Mouse (Mus musculus) left cerebral cortex, adult 8-10 months (tissue): ENCODE results near the gene Slc22a20. TPM values are rescaled to one million over a fixed set of nuclear protein-coding genes. Genes with fewer than 3 reads are reported as not detected.

ENCODE experiments used
- DNase-seq, 2 experiments: peaks; one replicate each; pipeline ENCODE4 v3.0.0; 2022; ENCODE audit warnings: low spot score in 2 of 2
- total RNA-seq, 4 experiments: library from RNA; stranded (reverse); gene quantifications; 2 replicates each; pipeline ENCODE4 v1.2.4; 2022

The Slc22a20 gene
- total RNA-seq, 4 experiments from 2014 or later, result not detected

DNA sequence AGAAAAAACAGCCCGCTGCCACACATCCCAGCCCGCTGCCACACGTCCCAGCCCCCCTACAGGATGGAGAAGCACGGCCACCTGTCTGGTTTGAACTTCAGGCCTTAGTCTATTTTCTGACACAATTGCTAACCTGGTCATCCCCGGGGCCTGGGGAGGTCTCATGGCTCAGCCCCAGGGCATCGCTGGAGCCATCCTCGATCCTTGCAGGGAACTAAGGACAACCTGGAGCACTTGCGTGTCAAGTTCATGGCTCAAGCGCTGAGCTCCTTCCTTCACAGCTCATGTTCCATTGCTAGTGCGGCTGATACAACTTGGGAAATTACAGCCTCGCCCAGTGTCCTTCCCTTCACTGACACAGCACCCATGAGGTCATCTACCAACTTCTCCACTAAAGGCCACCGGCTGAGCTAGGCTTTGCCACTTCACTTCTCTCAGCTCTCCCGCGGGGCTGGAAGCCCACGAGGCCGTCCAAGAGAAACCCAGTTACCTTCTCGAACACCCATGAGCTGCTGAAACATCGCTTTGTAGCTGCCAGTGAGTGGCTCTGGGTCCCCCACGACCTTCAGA, 32.7 kb downstream of the Slc22a20 start:
- no peak for DNase-seq

DNA sequence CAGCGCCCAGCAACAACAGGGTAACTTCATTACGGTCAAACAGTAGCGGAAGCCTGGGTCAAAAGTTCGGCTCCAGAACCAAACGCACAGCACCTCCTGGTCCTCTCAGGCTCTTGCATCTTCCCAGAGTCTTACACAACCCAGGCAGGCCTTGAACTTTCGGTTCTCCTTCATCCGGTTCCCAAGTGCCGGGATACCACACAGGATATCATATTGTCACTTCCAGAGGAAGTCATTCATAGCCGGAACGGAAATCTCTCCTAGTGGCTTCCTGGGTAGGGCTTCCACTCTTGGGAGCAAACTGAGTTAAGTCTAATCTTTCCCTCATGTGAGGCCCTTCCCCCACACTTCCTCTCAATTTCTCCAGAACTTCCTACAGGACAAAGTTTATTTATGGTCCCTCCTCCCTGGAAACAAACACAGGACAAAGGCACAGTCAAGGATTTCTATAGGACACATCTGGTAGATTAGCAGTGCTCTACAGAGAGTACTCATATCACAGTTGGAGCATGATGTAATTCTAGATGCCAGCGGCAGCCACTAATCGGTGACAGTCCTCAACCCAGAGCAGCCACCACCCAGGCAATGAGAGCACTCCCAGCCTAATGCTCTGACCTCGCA, 33.8 kb downstream of the Slc22a20 start:
- DNase-seq, result no peak

DNA sequence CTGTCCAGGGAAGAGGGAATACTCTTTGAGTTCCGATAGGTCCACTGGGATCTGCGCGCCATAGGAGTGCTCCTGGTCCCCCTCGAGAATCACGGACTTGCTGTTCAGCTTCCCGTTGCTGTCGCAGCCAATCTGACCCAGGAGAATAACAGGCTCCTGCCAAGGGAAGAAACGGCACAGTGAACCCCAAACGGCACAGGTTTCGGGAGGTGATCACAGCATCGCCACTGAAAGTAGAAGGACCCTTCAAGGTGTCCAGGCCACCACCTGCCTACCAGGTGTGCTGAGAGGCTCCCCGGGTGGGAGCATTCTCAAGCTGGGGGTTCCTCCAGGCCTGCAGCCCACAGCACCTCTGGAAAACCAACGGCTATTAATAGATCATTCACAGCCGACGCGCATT, 34.3 kb downstream of the Slc22a20 start:
- DNase-seq, result no peak

DNA sequence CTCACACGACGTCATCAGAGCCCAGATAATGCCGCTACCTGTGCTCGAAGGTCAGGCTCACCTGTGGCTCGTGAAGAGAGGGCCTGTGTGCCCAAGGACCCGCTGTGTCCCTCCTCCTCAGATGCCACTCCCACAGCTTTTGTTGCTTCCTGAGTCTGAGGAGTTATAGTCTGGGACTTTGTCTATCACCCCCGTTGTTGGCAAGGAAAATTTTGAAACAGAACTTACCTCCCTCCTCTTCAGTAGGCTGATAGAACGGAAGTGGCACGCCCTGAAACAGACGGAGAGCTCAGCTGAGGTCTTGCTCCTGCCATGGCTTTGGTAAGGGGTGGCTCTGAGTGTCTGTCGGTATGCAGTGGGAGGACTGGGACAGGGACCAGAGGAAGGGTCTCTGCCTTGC, 35.7 kb downstream of the Slc22a20 start:
- DNase-seq, result no peak

DNA sequence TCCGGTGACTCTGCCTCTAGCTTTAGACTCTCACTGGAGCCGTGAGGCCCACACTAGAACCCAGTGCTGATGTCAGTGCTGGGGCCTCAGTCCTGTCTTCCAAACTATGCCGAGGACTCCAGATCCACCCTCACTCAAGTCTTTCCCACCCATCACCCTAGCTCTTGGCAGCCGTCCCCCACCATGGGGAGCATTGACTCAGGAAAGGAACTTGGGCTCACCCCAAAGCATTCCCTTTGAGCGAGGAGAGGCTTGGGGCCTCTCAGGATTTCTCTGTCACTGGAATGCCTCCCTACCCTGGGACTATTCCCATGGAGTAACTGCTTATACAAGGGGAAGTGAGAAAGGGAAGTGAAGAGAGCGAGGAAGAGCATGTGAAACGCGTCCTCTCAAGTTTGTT, 40.1 kb downstream of the Slc22a20 start:
- no peak for DNase-seq

DNA sequence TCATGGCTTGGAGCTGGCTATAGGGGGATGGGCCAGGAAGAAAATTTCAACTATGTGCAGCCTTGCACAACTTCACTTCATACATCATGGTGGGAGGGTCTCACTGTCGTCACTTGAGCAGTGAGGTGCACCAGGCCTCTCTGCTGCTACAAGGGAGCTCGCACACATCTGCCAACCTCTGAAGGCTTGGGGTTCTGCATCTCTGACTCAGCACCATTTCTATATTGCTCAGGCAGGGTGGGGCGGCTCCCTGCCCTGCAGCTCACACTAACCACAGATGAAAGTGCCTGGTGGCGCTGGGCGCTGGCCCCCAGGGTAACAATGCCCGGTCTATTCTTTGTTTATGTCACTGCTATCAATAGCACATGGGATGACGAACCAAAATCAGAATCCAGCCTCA, 40.9 kb downstream of the Slc22a20 start:
- peak in 1 of 2 experiments; percentile 63 for DNase-seq

DNA sequence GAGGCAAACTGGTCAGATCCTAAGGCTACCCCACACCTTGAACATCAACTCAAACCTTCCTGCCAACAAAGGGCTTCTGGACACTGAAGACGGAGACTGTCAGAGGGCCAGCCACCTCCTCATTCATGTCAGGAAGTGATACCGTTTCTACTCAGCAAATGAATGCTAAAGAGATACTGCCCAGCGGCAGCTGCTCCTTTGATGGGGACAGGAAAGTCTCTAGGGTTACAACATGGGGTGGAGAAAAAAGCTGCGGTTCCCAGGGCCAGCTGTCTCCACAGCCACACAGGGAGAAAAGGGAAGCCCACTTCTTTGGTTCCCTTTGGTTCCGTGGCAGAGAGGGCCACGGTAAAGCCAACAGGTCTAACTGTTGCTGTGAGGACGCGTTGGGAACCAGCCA, 41.8 kb downstream of the Slc22a20 start:
- no peak for DNase-seq

DNA sequence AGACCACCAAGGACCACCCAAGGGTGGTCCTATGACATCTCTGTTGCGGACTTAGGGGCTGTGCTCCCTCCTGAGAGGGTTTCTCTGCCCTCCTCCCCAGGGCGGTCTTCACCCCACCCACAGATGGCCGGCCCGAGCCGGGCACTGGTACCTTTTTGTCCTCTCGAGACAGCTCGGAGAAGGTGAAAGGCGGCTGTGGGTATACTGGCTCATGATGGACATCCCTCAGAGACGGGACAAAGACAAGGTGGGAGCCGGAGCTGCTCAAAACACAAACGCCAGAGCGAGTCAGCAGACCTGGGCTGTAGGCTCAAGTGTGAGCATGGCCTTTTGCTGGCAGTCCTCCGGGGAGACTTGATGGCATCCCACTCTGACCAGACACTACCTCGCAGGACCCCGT, 42.5 kb downstream of the Slc22a20 start:
- no peak for DNase-seq

DNA sequence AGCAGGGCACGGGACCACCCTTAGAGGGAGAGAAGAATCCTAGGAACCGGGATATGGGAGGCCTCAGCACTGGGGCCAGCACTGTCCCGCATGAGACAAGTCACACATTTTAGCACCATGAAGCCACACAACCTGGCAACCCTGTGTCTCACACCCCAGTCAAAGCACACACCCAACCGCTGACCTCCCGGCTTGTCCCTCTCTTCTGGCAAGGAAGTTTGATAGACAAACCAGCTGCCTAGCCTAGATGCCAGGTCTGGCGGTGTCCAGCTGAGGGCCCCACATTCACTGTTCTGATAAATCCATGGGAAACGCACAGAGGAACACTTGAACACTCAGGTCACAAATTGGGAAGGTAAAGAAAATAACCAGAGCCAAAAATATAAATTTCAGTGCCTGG, 43.4 kb downstream of the Slc22a20 start:
- DNase-seq, result no peak

DNA sequence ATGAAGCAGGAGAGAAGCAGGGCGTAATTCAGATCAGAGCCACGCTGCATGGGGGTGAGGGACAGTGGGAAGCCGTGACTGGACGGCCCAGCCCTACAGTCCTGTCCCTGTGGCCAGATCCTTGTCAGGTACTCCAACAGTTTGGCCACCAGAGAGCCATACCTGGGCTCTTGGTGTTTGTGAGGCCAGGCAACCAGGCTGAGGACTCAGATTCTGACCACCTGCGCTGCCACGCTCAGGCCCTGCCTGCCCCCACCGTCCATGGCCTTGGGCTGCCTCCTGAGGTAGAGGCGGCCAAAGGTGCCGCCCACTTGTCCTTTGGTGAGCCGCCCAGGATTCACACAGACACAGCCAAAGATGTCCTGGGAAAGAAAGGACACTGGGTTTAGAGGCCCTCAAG, 45.3 kb downstream of the Slc22a20 start:
- DNase-seq, result no peak

DNA sequence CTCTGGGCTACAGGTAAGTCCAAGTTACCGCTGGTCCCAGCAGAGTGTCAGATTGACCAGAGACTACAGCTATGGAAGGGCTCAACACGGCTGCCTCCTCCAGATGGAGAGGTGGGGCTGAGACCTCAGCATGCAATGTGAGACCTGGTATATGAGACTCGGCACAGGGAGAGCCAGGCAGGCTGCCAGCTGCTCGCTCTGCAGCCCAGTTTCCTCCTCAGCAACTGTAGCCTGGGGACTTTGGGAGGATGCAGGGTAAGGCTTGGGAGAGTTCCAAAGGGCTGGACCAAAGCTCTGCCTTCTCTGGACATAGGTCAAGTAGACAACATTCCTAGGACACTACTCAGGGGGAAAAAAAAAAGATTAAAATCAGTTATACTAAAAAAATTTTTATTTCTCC, 45.8 kb downstream of the Slc22a20 start:
- no peak for DNase-seq

DNA sequence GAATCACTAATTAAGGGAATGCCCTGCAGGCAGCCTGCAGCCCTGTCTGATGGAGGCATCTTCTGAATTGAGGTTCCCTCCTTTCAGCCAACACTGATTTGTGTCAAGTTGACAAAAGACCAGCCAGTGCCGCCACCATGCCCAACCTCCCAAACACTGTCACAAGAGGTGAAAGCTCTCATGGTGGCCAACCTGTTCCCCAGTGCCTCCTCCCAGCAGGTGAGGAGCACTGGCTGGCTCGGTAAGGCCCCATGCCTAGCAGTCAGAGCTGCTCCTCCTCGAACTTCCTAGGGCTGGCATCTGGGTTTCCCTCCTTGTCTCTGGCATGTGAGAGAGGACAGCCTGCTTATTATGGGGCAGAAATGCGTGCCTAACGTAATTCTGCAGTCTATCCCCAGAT, 46.2 kb downstream of the Slc22a20 start:
- DNase-seq, result no peak

DNA sequence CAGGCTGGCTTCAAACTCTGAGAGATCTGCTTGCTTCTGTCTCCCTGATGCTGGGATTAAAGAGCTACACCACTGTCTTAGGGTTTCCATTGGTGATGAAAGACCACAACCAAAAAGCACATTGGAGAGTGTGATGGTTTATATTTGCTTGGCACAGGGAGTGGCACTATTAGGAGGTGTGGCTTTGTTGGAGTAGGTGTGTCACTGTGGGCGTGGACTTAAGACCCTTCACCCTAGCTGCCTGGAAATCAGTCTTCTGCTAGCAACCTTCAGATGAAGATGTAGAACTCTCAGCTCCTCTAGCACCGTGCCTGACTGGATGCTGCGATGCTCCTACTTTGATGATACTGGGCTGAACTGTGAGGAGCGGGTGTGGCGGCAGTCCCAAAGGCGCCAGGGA, 47.4 kb downstream of the Slc22a20 start:
- no peak for DNase-seq

DNA sequence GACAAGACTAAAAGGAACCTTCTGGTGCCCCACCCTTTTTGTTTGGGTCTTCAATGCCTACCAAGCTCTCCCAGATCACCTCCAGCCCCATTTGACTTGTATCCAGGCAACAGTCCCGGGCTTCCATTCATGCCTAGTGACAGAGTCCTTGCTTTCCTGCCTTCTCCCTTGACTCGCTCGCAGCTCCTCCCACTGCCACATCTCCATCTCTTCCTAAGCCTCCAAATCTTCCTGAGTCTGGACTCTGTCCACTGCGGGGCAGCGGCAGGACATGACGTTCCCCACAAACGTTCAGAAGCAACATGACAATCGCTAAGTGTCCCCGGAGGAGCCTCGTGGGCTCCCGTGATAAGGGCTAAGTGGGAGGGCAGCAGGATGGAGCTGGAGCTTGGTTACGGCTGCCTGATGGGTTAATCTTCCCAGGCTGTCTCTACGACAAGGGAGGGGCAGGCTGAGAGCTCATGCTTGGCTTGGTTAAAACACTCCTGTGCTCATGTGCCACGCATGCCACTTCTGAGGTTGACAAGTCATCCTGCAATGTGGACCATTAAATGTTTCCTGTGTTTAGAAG, 48.0 kb downstream of the Slc22a20 start:
- DNase-seq, result no peak

DNA sequence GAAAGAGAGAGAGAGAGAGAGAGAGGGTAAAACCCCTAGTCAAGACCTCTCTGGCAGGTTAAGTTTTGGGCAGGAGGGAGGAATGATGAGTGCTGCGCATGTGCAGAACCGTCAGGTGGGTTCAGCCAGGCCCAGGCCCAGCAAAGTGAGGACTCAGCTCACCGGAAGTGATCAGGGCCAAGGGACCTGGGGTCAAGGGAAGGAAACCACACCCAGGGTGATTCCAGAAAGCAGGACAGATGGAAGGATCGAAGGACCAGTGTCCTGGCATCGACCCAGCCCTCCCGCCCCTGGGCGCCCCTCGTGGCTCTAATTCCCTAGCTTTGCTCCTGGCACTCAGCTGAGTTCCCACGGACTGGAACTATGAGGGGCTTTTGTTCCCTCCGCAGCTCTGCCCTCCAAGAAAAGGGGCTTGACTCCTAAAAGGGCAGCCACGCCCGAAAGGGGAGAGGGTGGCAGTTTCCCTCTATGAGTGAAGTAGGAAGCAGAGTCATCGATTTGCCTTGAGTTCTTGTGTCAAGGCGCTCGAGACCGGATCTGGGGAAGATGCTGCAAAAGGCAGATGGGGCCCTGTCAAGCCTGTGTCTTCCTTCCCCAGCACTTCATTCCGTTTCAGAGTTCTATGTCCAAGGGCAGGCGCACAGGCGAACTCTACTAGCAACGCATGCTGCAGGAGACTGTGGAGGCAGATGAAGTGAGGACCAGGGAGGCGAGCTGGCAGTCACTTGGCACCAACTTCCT, 48.7 kb downstream of the Slc22a20 start:
- no peak for DNase-seq

DNA sequence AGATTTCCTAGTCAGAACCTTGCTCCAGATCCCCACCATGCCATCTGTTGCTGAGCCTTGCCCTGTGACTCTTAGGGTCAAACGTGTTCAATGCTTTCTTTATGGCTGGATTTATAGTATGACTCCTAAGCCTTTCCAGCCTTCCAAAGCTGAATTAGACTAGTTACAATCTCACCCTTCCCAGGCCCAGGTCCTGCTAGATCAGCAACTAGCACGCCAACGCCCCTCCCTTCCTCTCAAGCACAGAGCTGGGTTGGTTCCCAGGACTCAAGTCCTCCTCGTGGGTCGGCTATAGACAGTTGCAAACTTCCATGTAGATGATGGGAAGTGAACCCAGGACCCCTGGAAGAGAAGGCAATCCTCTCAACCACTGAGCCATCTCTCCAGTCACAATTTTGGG, 50.3 kb downstream of the Slc22a20 start:
- no peak for DNase-seq

DNA sequence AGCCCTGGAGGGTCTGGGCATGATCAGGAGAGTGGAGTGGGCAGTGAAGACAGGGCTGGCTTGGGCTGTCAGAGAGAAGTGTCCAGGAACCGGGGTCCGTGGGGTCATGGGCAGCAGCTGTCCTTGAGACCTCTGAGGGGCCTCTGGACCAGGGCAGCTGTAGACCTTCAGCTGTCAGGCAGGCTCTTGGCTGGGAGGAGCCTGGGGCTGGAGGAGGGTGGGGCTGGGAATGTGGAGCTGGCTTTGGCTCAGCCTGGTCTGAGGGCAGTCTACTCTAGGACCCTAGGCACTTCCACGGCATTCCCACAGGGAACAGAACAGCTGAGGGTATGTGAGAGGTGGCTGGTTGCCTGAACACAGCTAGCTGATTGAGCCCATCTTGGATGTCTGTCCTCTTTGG, 50.7 kb downstream of the Slc22a20 start:
- DNase-seq, result no peak

DNA sequence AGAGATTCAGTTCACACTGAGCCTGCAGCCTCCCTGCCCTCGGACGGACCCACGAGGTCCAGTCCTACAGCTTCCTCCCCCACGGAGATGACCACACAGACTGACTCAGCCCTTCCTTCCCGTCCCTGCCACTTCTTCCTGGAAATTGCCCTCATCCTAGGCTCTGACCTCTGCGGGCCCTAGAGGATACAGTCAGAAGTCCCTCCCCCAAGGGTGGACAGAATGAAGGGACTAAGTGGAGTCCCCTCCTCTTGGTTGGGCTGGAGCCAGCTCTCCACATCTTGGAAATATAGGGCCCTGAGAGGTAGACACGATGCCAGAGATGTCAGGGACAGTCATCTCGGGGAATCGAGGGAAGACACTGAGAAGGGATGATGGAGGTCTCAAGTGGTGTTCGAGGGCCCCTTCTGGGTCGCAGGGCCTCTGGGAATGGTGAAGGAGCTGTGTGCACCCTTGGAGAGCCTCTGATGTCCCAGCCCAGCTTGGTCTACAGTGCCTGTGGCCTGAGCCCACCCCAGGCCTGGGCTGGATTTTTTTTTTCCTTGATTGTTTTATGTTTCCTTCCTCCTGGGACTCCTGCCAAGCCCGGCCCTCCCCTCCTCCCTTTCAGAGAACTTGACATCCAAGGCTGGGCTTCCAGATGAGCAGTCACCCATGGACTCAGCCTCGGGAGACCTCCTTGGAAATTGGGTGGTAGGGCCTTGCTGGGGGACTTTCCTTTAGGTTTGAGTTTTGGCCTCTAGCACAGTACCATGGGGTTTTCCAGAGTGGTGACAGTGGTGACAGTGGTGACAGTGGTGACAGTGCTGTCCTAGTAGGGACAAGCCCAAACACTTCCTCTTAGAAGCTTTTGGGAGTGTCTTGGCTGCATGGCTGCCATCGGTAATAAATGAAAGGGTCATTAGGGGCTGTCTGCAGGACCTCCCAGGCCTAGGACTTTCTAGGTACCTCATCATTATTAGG, 56.0 kb downstream of the Slc22a20 start:
- DNase-seq, result no peak

DNA sequence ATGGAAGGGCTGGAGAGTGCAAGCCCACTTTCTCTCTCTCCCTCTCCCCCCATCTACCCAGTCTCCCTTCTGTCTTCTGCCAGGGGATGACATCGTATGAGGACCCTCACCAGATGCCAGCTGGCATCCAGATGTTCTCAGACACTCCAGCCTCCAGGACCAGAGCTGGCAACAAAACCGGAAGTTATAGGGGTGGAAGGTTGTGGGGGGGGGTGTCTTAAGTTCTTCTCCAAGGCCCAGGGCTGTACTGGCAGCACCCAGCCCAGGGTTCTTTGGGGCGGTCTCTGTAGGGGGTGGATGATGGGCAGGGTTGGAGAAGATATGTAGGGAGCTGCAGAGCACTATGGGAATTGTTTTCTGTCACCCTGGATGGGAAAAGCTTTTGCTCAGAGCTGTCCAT, 57.4 kb downstream of the Slc22a20 start:
- DNase-seq, result no peak

DNA sequence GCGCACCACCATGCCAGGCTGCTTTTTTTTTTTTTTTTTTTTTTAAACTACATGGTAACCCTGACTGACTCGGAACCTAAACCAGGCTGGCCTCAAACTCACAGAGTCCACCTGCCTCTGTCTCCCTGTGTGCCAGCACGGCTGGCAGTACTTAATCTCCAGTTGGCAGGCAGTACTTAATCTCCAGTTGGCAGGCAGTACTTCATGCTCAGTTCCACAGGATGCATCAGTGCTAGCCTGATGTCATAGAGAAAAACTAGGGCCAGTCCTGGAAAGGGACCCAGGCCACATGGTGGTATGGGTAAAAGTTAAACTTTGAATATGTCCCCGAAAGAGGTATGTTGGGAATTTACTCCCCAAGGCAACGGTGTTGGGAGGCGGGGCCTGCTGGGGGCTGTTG, 57.8 kb downstream of the Slc22a20 start:
- no peak for DNase-seq

DNA sequence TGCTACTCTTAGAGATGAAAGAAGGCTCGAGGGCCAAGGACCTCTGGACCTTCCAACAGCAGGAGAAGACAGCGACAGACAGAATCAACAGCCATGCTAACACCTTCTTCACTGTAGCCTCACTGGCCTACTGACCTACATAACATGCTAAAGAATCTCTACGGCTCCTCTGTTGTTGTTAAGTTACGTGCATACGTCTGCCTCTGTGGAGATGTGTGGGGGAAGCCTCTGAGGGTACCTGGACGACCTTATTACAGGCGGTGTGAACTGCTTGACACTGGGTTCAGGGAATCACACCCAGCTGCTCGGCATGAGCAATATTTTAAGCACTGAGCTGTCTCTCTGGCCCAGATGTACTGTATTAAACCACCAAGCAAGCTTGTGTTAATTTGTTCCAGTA, 58.4 kb downstream of the Slc22a20 start:
- DNase-seq, result no peak

DNA sequence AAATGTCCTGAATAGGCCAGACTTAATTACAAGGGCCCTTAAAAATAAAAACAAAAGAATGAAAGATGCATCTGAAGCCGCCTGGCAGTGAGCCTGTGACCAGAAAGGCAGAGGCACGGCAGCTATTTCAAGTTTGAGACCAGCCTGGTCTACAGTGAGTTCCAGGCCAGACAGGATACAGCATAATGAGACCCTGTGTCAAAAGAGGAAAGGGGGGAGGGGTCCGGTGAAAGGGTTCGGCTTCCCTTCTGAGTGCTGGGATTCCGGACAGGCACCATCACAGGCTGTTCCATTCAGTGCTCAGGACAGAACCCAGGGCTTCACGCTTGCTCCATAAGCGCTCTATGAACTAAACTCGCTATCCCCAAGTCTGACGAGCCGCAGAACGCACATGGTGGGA, 58.9 kb downstream of the Slc22a20 start:
- no peak for DNase-seq
